Comparison of ENCODE assay signal across 9 mouse cellular contexts in genomic region chr11:60189501-60190040, GRCm38 (mm10). TPM values are rescaled to one million over a fixed set of nuclear protein-coding genes. Genes with fewer than 3 reads are reported as not detected.
DNase-seq lines count a peak whose midpoint lies in the region; TF ChIP-seq lines count a peak whose summit lies in the region.
"Had no signal": no experiment of that assay in that cellular context is flagged by ENCODE, and none has a peak within 500 bp of the region (broad histone marks: within the 10 kb centered on the region; RNA-seq: fewer than 3 reads in every experiment).

No protein-coding gene starts in this region.

- peak; percentile 60 for DNase-seq in adrenal gland, postnatal 10 days
- DNase-seq in adrenal gland, adult 8-10 months = no peak
- no peak for DNase-seq in layer of hippocampus, adult 2 months (ENCODE audit: low spot score in 2 of 2)
- no peak for DNase-seq in layer of hippocampus, postnatal 36 days
- peak; percentile 34 to 37 for DNase-seq in B cell, adult 2 months
- DNase-seq in heart, postnatal 25 days (ENCODE audit: low spot score) = peak; percentile 54
- DNase-seq in layer of hippocampus, adult 11-12 months (ENCODE audit: low spot score) = no peak
- DNase-seq in layer of hippocampus, adult 9-11 months = no peak
- DNase-seq: gastrocnemius, postnatal 36 days had no signal

- peak overlapping the region; percentile 74 for H3K27ac ChIP-seq in layer of hippocampus, adult 2 months

- H3K4me3 ChIP-seq in layer of hippocampus, adult 2 months = no peak overlapping the region

- no peak for TF ChIP-seq CTCF in layer of hippocampus, adult 2 months (conservative IDR thresholded peaks at IDR 0.05)

- intact Hi-C loops in heart, postnatal 25 days (cut with DNase I) = no loop called here

RNA-seq across cellular contexts. Expression of gene Srebf1, which starts 32.8 kb away (rescaled TPM):
- total RNA-seq in adrenal gland, postnatal 10 days (2021) = 100 to 1,000 TPM; 126 to 185 TPM
- 100 to 1,000 TPM; 165 to 367 (median 213) TPM for total RNA-seq in adrenal gland, adult 8-10 months (2022)
- total RNA-seq in layer of hippocampus, adult 2 months (2021) = 10 to 100 TPM; 64.2 to 70.8 TPM
- total RNA-seq in layer of hippocampus, postnatal 36 days (2021) = 10 to 100 TPM; 47.1 to 56.2 TPM
- 10 to 100 TPM; 30.7 to 38.3 TPM for total RNA-seq in heart, postnatal 25 days (2021)

Comparison
In these comparisons a context has a peak if more than half of its experiments do, and no peak if none do; other contexts are left out.
1. DNase-seq: peak in adrenal gland, postnatal 10 days (single experiment), B cell, adult 2 months (2 of 2) and heart, postnatal 25 days (single experiment); none in adrenal gland, adult 8-10 months (single experiment), layer of hippocampus, adult 2 months (0 of 2), layer of hippocampus, postnatal 36 days (0 of 2), layer of hippocampus, adult 11-12 months (single experiment) and layer of hippocampus, adult 9-11 months (single experiment).